In genomic region chr2:38950281-38950719, GRCm38 (mm10) we compare ENCODE assay signal across 8 mouse cellular contexts. TPM values are rescaled to one million over a fixed set of nuclear protein-coding genes. Genes with fewer than 3 reads are reported as not detected.
DNase-seq lines count a peak whose midpoint lies in the region; ATAC-seq and TF ChIP-seq lines count a peak whose summit lies in the region.

No protein-coding gene starts in this region.

- 76% methylated on average over 7 of the region's 7 CpGs for WGBS in embryonic facial prominence, embryonic 13.5 days
- 90% methylated on average over 7 of the region's 7 CpGs for WGBS in embryonic facial prominence, embryonic 10.5 days
- WGBS in intestine, postnatal 0 days, result 78% methylated on average over 7 of the region's 7 CpGs
- WGBS in midbrain, embryonic 15.5 days, result 51% methylated on average over 7 of the region's 7 CpGs
- 61% methylated on average over 7 of the region's 7 CpGs for WGBS in stomach, embryonic 16.5 days

- no peak overlapping the region for H3K27ac ChIP-seq in embryonic facial prominence, embryonic 13.5 days
- H3K27ac ChIP-seq in embryonic facial prominence, embryonic 10.5 days (replicated peaks), result no peak overlapping the region
- no peak overlapping the region for H3K27ac ChIP-seq in intestine, postnatal 0 days (ENCODE audit: low read depth, low read length)
- no peak overlapping the region for H3K27ac ChIP-seq in midbrain, embryonic 15.5 days
- H3K27ac ChIP-seq in stomach, embryonic 16.5 days (ENCODE audit: low read length), result no peak overlapping the region

- intact Hi-C loops in left cerebral cortex, postnatal 10 days (cut with DNase I), result no loop called here

- H3K9ac ChIP-seq in embryonic facial prominence, embryonic 13.5 days, result no peak overlapping the region
- H3K9ac ChIP-seq in intestine, postnatal 0 days (ENCODE audit: low read depth, low read length), result no peak overlapping the region
- H3K9ac ChIP-seq in midbrain, embryonic 15.5 days, result no peak overlapping the region
- no peak overlapping the region for H3K9ac ChIP-seq in stomach, embryonic 16.5 days (ENCODE audit: low read length)

- 0 out of 2 replicates have a peak, but pooled peaks have one; percentile 53 for ATAC-seq in embryonic facial prominence, embryonic 13.5 days (ENCODE audit: insufficient number of reproducible peaks, insufficient read depth, low FRiP score, low TSS enrichment, low read depth)
- ATAC-seq in intestine, postnatal 0 days, result peak; percentile 47
- peak; percentile 88 for ATAC-seq in midbrain, embryonic 15.5 days (replicated peaks)
- peak; percentile 68; the same call in 1 of the 2 replicates for ATAC-seq in stomach, embryonic 16.5 days (ENCODE audit: insufficient read depth, low FRiP score)

- H3K4me3 ChIP-seq in embryonic facial prominence, embryonic 13.5 days, result no peak overlapping the region
- no peak overlapping the region for H3K4me3 ChIP-seq in embryonic facial prominence, embryonic 10.5 days
- no peak overlapping the region for H3K4me3 ChIP-seq in intestine, postnatal 0 days (ENCODE audit: low read depth, low read length)
- H3K4me3 ChIP-seq in midbrain, embryonic 15.5 days, result no peak overlapping the region
- H3K4me3 ChIP-seq in stomach, embryonic 16.5 days (replicated peaks; ENCODE audit: low read length), result no peak overlapping the region

- H3K4me2 ChIP-seq in embryonic facial prominence, embryonic 13.5 days, result no peak overlapping the region
- no peak overlapping the region for H3K4me2 ChIP-seq in intestine, postnatal 0 days (replicated peaks; ENCODE audit: low read depth)
- no peak overlapping the region for H3K4me2 ChIP-seq in midbrain, embryonic 15.5 days
- H3K4me2 ChIP-seq in stomach, embryonic 16.5 days (ENCODE audit: low read depth, low read length), result no peak overlapping the region

- no peaks in the 10 kb centered on the region for H3K27me3 ChIP-seq in embryonic facial prominence, embryonic 13.5 days
- H3K27me3 ChIP-seq in embryonic facial prominence, embryonic 10.5 days (replicated peaks; ENCODE audit: low read depth, poor library complexity, severe bottlenecking), result no peaks in the 10 kb centered on the region
- no peaks in the 10 kb centered on the region for H3K27me3 ChIP-seq in intestine, postnatal 0 days (replicated peaks; ENCODE audit: control insufficient read depth, insufficient read depth, low read length)
- H3K27me3 ChIP-seq in midbrain, embryonic 15.5 days (replicated peaks), result no peaks in the 10 kb centered on the region
- H3K27me3 ChIP-seq in stomach, embryonic 16.5 days (ENCODE audit: control insufficient read depth, insufficient read depth, low read length), result no peaks in the 10 kb centered on the region

- peaks cover 13% of the 10 kb centered on the region; the same call in 1 of the 2 replicates for H3K36me3 ChIP-seq in embryonic facial prominence, embryonic 13.5 days
- H3K36me3 ChIP-seq in embryonic facial prominence, embryonic 10.5 days (replicated peaks), result no peaks in the 10 kb centered on the region
- H3K36me3 ChIP-seq in intestine, postnatal 0 days (ENCODE audit: control insufficient read depth, insufficient read depth), result no peaks in the 10 kb centered on the region
- no peaks in the 10 kb centered on the region for H3K36me3 ChIP-seq in midbrain, embryonic 15.5 days (replicated peaks)
- H3K36me3 ChIP-seq in stomach, embryonic 16.5 days (ENCODE audit: control insufficient read depth, insufficient read depth, low read length), result no peaks in the 10 kb centered on the region

- no peaks in the 10 kb centered on the region for H3K9me3 ChIP-seq in embryonic facial prominence, embryonic 13.5 days
- no peaks in the 10 kb centered on the region for H3K9me3 ChIP-seq in embryonic facial prominence, embryonic 10.5 days
- no peaks in the 10 kb centered on the region for H3K9me3 ChIP-seq in intestine, postnatal 0 days (ENCODE audit: control insufficient read depth)
- no peaks in the 10 kb centered on the region for H3K9me3 ChIP-seq in midbrain, embryonic 15.5 days
- no peaks in the 10 kb centered on the region for H3K9me3 ChIP-seq in stomach, embryonic 16.5 days (replicated peaks; ENCODE audit: control insufficient read depth, low read length)

- no peak for DNase-seq in embryonic facial prominence, embryonic 10.5 days (ENCODE audit: low spot score)
- DNase-seq in cerebellum, adult 18-20 months, result peak; percentile 81 to 84
- peak; percentile 69 for DNase-seq in gastrocnemius, postnatal 10 days
- peak; percentile 84 to 93 for DNase-seq in left cerebral cortex, postnatal 10 days (ENCODE audit: extremely low spot score in 1 of 2, low spot score in 2 of 2)

- no peaks in the 10 kb centered on the region for H3K4me1 ChIP-seq in embryonic facial prominence, embryonic 13.5 days
- no peaks in the 10 kb centered on the region for H3K4me1 ChIP-seq in embryonic facial prominence, embryonic 10.5 days
- H3K4me1 ChIP-seq in intestine, postnatal 0 days (replicated peaks; ENCODE audit: control insufficient read depth, insufficient read depth, low read length), result no peaks in the 10 kb centered on the region
- no peaks in the 10 kb centered on the region for H3K4me1 ChIP-seq in midbrain, embryonic 15.5 days
- no peaks in the 10 kb centered on the region for H3K4me1 ChIP-seq in stomach, embryonic 16.5 days (ENCODE audit: control insufficient read depth, insufficient read depth, low read length)

- TF ChIP-seq CTCF in intestine, postnatal 0 days (IDR thresholded peaks at IDR 0.05; ENCODE audit: low read depth), result no peak

RNA-seq across cellular contexts. Expression of gene Olfml2a, which starts 18.5 kb away (rescaled TPM):
- 9.0 and 9.6 TPM in 2 replicates for polyA plus RNA-seq in embryonic facial prominence, embryonic 13.5 days (2015; fragmentation: Nextera tagmentation; extraction: Ambion mirVana)
- 1.3 and 1.9 TPM in 2 replicates for polyA plus RNA-seq in embryonic facial prominence, embryonic 10.5 days (2016; fragmentation: Nextera tagmentation; extraction: Ambion mirVana)
- total RNA-seq in gastrocnemius, postnatal 10 days (2021), result 10 to 100 TPM; 25.2 to 32.6 TPM
- 1.2 and 1.5 TPM in 2 replicates for polyA plus RNA-seq in intestine, postnatal 0 days (2015; fragmentation: Nextera tagmentation; extraction: Ambion mirVana)
- 1 to 10 TPM; 3.8 to 3.9 TPM for total RNA-seq in left cerebral cortex, postnatal 10 days (2021)
- polyA plus RNA-seq in midbrain, embryonic 15.5 days (2015; fragmentation: Nextera tagmentation; extraction: Ambion mirVana), result 3.6 and 4.6 TPM in 2 replicates
- polyA plus RNA-seq in stomach, embryonic 16.5 days (2015; fragmentation: Nextera tagmentation; extraction: Ambion mirVana), result 4.5 and 5.0 TPM in 2 replicates

RNA-seq across cellular contexts. Expression of gene Nr6a1, which starts 22.8 kb away (rescaled TPM):
- polyA plus RNA-seq in embryonic facial prominence, embryonic 13.5 days (2015; fragmentation: Nextera tagmentation; extraction: Ambion mirVana), result 1.3 and 1.5 TPM in 2 replicates
- 4.9 and 8.5 TPM in 2 replicates for polyA plus RNA-seq in embryonic facial prominence, embryonic 10.5 days (2016; fragmentation: Nextera tagmentation; extraction: Ambion mirVana)
- 1 to 10 TPM; 1.6 to 2.6 TPM for total RNA-seq in gastrocnemius, postnatal 10 days (2021)
- polyA plus RNA-seq in intestine, postnatal 0 days (2015; fragmentation: Nextera tagmentation; extraction: Ambion mirVana), result 1.6 and 1.7 TPM in 2 replicates
- total RNA-seq in left cerebral cortex, postnatal 10 days (2021), result 1 to 10 TPM; 5.3 to 5.8 TPM
- polyA plus RNA-seq in midbrain, embryonic 15.5 days (2015; fragmentation: Nextera tagmentation; extraction: Ambion mirVana), result 1.6 and 1.8 TPM in 2 replicates
- 1.5 and 1.8 TPM in 2 replicates for polyA plus RNA-seq in stomach, embryonic 16.5 days (2015; fragmentation: Nextera tagmentation; extraction: Ambion mirVana)

RNA-seq across cellular contexts. Expression of gene Wdr38, which starts 47.0 kb away (rescaled TPM):
- 2.0 and 2.2 TPM in 2 replicates for polyA plus RNA-seq in embryonic facial prominence, embryonic 13.5 days (2015; fragmentation: Nextera tagmentation; extraction: Ambion mirVana)
- polyA plus RNA-seq in embryonic facial prominence, embryonic 10.5 days (2016; fragmentation: Nextera tagmentation; extraction: Ambion mirVana), result 1.6 TPM in 2 replicates
- under 1 TPM; 0.09 to 0.18 TPM for total RNA-seq in gastrocnemius, postnatal 10 days (2021)
- polyA plus RNA-seq in intestine, postnatal 0 days (2015; fragmentation: Nextera tagmentation; extraction: Ambion mirVana), result 0.47 and 0.78 TPM in 2 replicates
- total RNA-seq in left cerebral cortex, postnatal 10 days (2021), result under 1 TPM; 0.32 to 0.55 TPM
- polyA plus RNA-seq in midbrain, embryonic 15.5 days (2015; fragmentation: Nextera tagmentation; extraction: Ambion mirVana), result 1.8 and 1.9 TPM in 2 replicates
- polyA plus RNA-seq in stomach, embryonic 16.5 days (2015; fragmentation: Nextera tagmentation; extraction: Ambion mirVana), result 1.7 and 1.9 TPM in 2 replicates

RNA-seq across cellular contexts. Expression of gene Arpc5l, which starts 54.8 kb away (rescaled TPM):
- 123 TPM in 2 replicates for polyA plus RNA-seq in embryonic facial prominence, embryonic 13.5 days (2015; fragmentation: Nextera tagmentation; extraction: Ambion mirVana)
- 121 and 124 TPM in 2 replicates for polyA plus RNA-seq in embryonic facial prominence, embryonic 10.5 days (2016; fragmentation: Nextera tagmentation; extraction: Ambion mirVana)
- total RNA-seq in gastrocnemius, postnatal 10 days (2021), result 10 to 100 TPM; 53.5 to 55.3 TPM
- polyA plus RNA-seq in intestine, postnatal 0 days (2015; fragmentation: Nextera tagmentation; extraction: Ambion mirVana), result 68.3 and 73.3 TPM in 2 replicates
- 100 to 1,000 TPM in 1 of 2 experiments, 10 to 100 TPM in 1; 93.1 to 103 TPM for total RNA-seq in left cerebral cortex, postnatal 10 days (2021)
- polyA plus RNA-seq in midbrain, embryonic 15.5 days (2015; fragmentation: Nextera tagmentation; extraction: Ambion mirVana), result 129 and 136 TPM in 2 replicates
- 102 and 114 TPM in 2 replicates for polyA plus RNA-seq in stomach, embryonic 16.5 days (2015; fragmentation: Nextera tagmentation; extraction: Ambion mirVana)

RNA-seq across cellular contexts. Expression of gene Rpl35, which starts 55.1 kb away (rescaled TPM):
- 1,096 and 1,227 TPM in 2 replicates for polyA plus RNA-seq in embryonic facial prominence, embryonic 13.5 days (2015; fragmentation: Nextera tagmentation; extraction: Ambion mirVana)
- polyA plus RNA-seq in embryonic facial prominence, embryonic 10.5 days (2016; fragmentation: Nextera tagmentation; extraction: Ambion mirVana), result 992 and 1,047 TPM in 2 replicates
- 100 to 1,000 TPM; 428 to 441 TPM for total RNA-seq in gastrocnemius, postnatal 10 days (2021)
- polyA plus RNA-seq in intestine, postnatal 0 days (2015; fragmentation: Nextera tagmentation; extraction: Ambion mirVana), result 585 and 607 TPM in 2 replicates
- 100 to 1,000 TPM; 326 to 336 TPM for total RNA-seq in left cerebral cortex, postnatal 10 days (2021)
- polyA plus RNA-seq in midbrain, embryonic 15.5 days (2015; fragmentation: Nextera tagmentation; extraction: Ambion mirVana), result 523 and 527 TPM in 2 replicates
- polyA plus RNA-seq in stomach, embryonic 16.5 days (2015; fragmentation: Nextera tagmentation; extraction: Ambion mirVana), result 789 and 1,020 TPM in 2 replicates
